Mouse (Mus musculus): ENCODE data around the gene Pqbp1. TPM values are rescaled to one million over a fixed set of nuclear protein-coding genes. Genes with fewer than 3 reads are reported as not detected.

Pqbp1 gene
- polyA plus RNA-seq, 1 experiment from 2014 or later, result 90.5 TPM

Other genes with a start within 250 kb of the Pqbp1 start
- 6.5 and 8.2 TPM in 2 replicates for gene Prickle3, start 242.0 kb downstream of the Pqbp1 start, polyA plus RNA-seq (2014; fragmentation: Nextera tagmentation; extraction: Ambion mirVana)
- 238 TPM in 2 replicates for gene Plp2, start 227.9 kb downstream of the Pqbp1 start, polyA plus RNA-seq (2014; fragmentation: Nextera tagmentation; extraction: Ambion mirVana)
- 0.39 and 0.57 TPM in 2 replicates for gene Magix, start 218.0 kb downstream of the Pqbp1 start, polyA plus RNA-seq (2014; fragmentation: Nextera tagmentation; extraction: Ambion mirVana)
- 33.6 and 38.0 TPM in 2 replicates for gene Gpkow, start 202.1 kb downstream of the Pqbp1 start, polyA plus RNA-seq (2014; fragmentation: Nextera tagmentation; extraction: Ambion mirVana)
- 21.5 and 24.9 TPM in 2 replicates for gene Wdr45, start 184.9 kb downstream of the Pqbp1 start, polyA plus RNA-seq (2014; fragmentation: Nextera tagmentation; extraction: Ambion mirVana)
- 0.42 TPM in 1 of 2 replicates, not detected in the other for gene Gm45208, start 177.0 kb downstream of the Pqbp1 start, polyA plus RNA-seq (2014; fragmentation: Nextera tagmentation; extraction: Ambion mirVana)
- 81.0 and 81.1 TPM in 2 replicates for gene Praf2, start 170.8 kb downstream of the Pqbp1 start, polyA plus RNA-seq (2014; fragmentation: Nextera tagmentation; extraction: Ambion mirVana)
- 14.1 and 15.4 TPM in 2 replicates for gene Ccdc120, start 148.4 kb downstream of the Pqbp1 start, polyA plus RNA-seq (2014; fragmentation: Nextera tagmentation; extraction: Ambion mirVana)
- gene Tfe3, start 136.7 kb downstream of the Pqbp1 start, polyA plus RNA-seq (2014; fragmentation: Nextera tagmentation; extraction: Ambion mirVana), result 18.5 and 19.7 TPM in 2 replicates
- gene Gripap1, start 109.5 kb downstream of the Pqbp1 start, polyA plus RNA-seq (2014; fragmentation: Nextera tagmentation; extraction: Ambion mirVana), result 31.3 and 35.8 TPM in 2 replicates
- 1.6 and 2.2 TPM in 2 replicates for gene Kcnd1, start 77.0 kb downstream of the Pqbp1 start, polyA plus RNA-seq (2014; fragmentation: Nextera tagmentation; extraction: Ambion mirVana)
- gene Otud5, start 57.9 kb downstream of the Pqbp1 start, polyA plus RNA-seq (2014; fragmentation: Nextera tagmentation; extraction: Ambion mirVana), result 30.4 and 32.1 TPM in 2 replicates
- gene Pim2, start 21.0 kb downstream of the Pqbp1 start, polyA plus RNA-seq (2014; fragmentation: Nextera tagmentation; extraction: Ambion mirVana), result 5.8 and 7.5 TPM in 2 replicates
- 12.3 and 12.6 TPM in 2 replicates for gene Slc35a2, start 15.2 kb downstream of the Pqbp1 start, polyA plus RNA-seq (2014; fragmentation: Nextera tagmentation; extraction: Ambion mirVana)
- 150 and 157 TPM in 2 replicates for gene Timm17b, start 88 bp upstream of the Pqbp1 start, polyA plus RNA-seq (2014; fragmentation: Nextera tagmentation; extraction: Ambion mirVana)
- gene Gm10491, start 8.6 kb upstream of the Pqbp1 start, polyA plus RNA-seq (2014; fragmentation: Nextera tagmentation; extraction: Ambion mirVana), result not detected in 2 replicates
- not detected in 2 replicates for gene Gm10490, start 10.3 kb upstream of the Pqbp1 start, polyA plus RNA-seq (2014; fragmentation: Nextera tagmentation; extraction: Ambion mirVana)
- 10.1 and 13.8 TPM in 2 replicates for gene Pcsk1n, start 20.6 kb upstream of the Pqbp1 start, polyA plus RNA-seq (2014; fragmentation: Nextera tagmentation; extraction: Ambion mirVana)
- not detected in 2 replicates for gene Eras, start 29.3 kb upstream of the Pqbp1 start, polyA plus RNA-seq (2014; fragmentation: Nextera tagmentation; extraction: Ambion mirVana)
- gene Hdac6, start 48.6 kb upstream of the Pqbp1 start, polyA plus RNA-seq (2014; fragmentation: Nextera tagmentation; extraction: Ambion mirVana), result 22.4 and 24.3 TPM in 2 replicates
- 0.43 and 0.80 TPM in 2 replicates for gene Gata1, start 78.8 kb upstream of the Pqbp1 start, polyA plus RNA-seq (2014; fragmentation: Nextera tagmentation; extraction: Ambion mirVana)
- not detected in 2 replicates for gene Glod5, start 119.2 kb upstream of the Pqbp1 start, polyA plus RNA-seq (2014; fragmentation: Nextera tagmentation; extraction: Ambion mirVana)
- 59.7 and 61.8 TPM in 2 replicates for gene Suv39h1, start 175.5 kb upstream of the Pqbp1 start, polyA plus RNA-seq (2014; fragmentation: Nextera tagmentation; extraction: Ambion mirVana)
- 0.35 and 0.51 TPM in 2 replicates for gene Was, start 191.2 kb upstream of the Pqbp1 start, polyA plus RNA-seq (2014; fragmentation: Nextera tagmentation; extraction: Ambion mirVana)
- gene Wdr13, start 233.6 kb upstream of the Pqbp1 start, polyA plus RNA-seq (2014; fragmentation: Nextera tagmentation; extraction: Ambion mirVana), result 23.3 and 27.0 TPM in 2 replicates
- gene Rbm3, start 246.6 kb upstream of the Pqbp1 start, polyA plus RNA-seq (2014; fragmentation: Nextera tagmentation; extraction: Ambion mirVana), result 537 and 553 TPM in 2 replicates